Mouse (Mus musculus) kidney, postnatal 14 days (tissue): ENCODE measurements around the gene Trim59.

Source experiments
- DNase-seq: peaks from one replicate; pipeline ENCODE4 v3.0.0; 2022; ENCODE audit warnings: mixed read lengths

The Trim59 gene

GRCm38 (mm10) chr3:69004437-69005337, 39.9 kb downstream of the Trim59 start, which contains the start of the genes Ift80 and Smc4:
Gene Ift80, minus strand, starts transcription at chr3:69004570.
Gene Smc4, plus strand, starts transcription at chr3:69004738.
- peak; percentile 97 for DNase-seq

GRCm38 (mm10) chr3:69004055-69004436, 40.5 kb downstream of the Trim59 start:
- no peak for DNase-seq

GRCm38 (mm10) chr3:69002781-69003180, 41.8 kb downstream of the Trim59 start:
- DNase-seq, result no peak

GRCm38 (mm10) chr3:68986550-68986949, 58.0 kb downstream of the Trim59 start:
- no peak for DNase-seq
